Mouse (Mus musculus) liver, embryonic 12.5 days (tissue): Measurements from ENCODE around the gene Raver2. TPM values are rescaled to one million over a fixed set of nuclear protein-coding genes. Genes with fewer than 3 reads are reported as not detected.

Experiments used
- ATAC-seq: fragments of 200-750 bp; cut with Nextera tagmentation; 2 replicates; pipeline ENCODE4 v1.8.0; 2017; ENCODE audit warnings: moderate number of reproducible peaks, mild to moderate bottlenecking, moderate library complexity
- H3K27ac ChIP-seq: fragments of 300-500 bp; sonication (generic); 2 replicates; pipeline ENCODE4 v1.5.1; 2016; ENCODE audit warnings: mild to moderate bottlenecking
- H3K27me3 ChIP-seq: fragments of 300-500 bp; sonication (generic); replicated peaks from 2 replicates; pipeline ENCODE4 v1.6.1; 2016; ENCODE audit warnings: mild to moderate bottlenecking, moderate library complexity
- H3K36me3 ChIP-seq: fragments of 300-500 bp; sonication (generic); 2 replicates; pipeline ENCODE4 v1.6.1; 2016; ENCODE audit warnings: mild to moderate bottlenecking, moderate library complexity
- H3K4me1 ChIP-seq: fragments of 300-500 bp; sonication (generic); 2 replicates; pipeline ENCODE4 v1.6.1; 2016
- H3K4me2 ChIP-seq: fragments of 300-500 bp; sonication (generic); 2 replicates; pipeline ENCODE4 v1.6.1; 2016; ENCODE audit warnings: mild to moderate bottlenecking, moderate library complexity
- H3K4me3 ChIP-seq: fragments of 300-500 bp; sonication (generic); 2 replicates; pipeline ENCODE4 v1.5.1; 2016; ENCODE audit warnings: mild to moderate bottlenecking, moderate library complexity
- H3K9ac ChIP-seq: fragments of 300-500 bp; sonication (generic); 2 replicates; pipeline ENCODE4 v1.6.1; 2016; ENCODE audit warnings: mild to moderate bottlenecking, moderate library complexity
- H3K9me3 ChIP-seq: fragments of 300-500 bp; sonication (generic); replicated peaks from 2 replicates; pipeline ENCODE4 v1.6.1; 2016; ENCODE audit warnings: mild to moderate bottlenecking, moderate library complexity
- WGBS: fragments of 180-500 bp; shearing (Covaris S2); methylation state at CpG from one replicate; pipeline ENCODE4 v1.1.7; 2016; ENCODE audit not compliant: insufficient replicate concordance; 5-methylcytosine and 5-hydroxymethylcytosine counted together
- polyA plus RNA-seq: library from polyadenylated mRNA; unstranded; fragments of >200 nt; fragmentation: Nextera tagmentation; extraction: Ambion mirVana; gene quantifications from 2 replicates; pipeline ENCODE4 v1.2.1, GENCODE M21; 2016

Raver2 gene
- polyA plus RNA-seq, 1 experiment from 2014 or later: 0.95 TPM

DNA sequence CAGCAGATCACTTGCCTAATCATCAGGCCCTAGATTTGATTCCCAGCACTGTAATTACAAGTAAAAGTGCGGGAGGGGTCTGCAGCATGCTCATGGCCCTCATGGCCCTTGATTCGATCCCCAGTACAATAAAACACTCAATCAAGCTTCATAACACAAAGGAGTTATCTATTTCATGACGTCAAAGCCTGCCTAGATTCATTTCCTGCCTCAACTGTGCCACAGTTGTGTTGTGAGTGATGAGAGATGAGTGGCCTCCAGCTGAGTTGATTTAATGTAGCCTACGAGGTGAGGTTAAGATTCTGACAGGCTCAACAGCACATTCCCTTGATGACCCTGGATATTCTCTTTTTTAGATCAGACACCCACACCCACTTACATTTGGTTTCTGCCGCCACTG is 110.3 kb downstream of the Raver2 start:
- H3K4me3 ChIP-seq: no peak overlapping the region
- H3K36me3 ChIP-seq: peaks cover 75% of the 10 kb centered on the region
- H3K4me2 ChIP-seq: no peak overlapping the region
- H3K27ac ChIP-seq: no peak overlapping the region
- H3K27me3 ChIP-seq: no peaks in the 10 kb centered on the region
- no peak overlapping the region for H3K9ac ChIP-seq
- peaks cover 46% of the 10 kb centered on the region for H3K4me1 ChIP-seq
- 74% methylated on average over 5 of the region's 5 CpGs for WGBS
- ATAC-seq: no peak
- H3K9me3 ChIP-seq: no peaks in the 10 kb centered on the region

DNA sequence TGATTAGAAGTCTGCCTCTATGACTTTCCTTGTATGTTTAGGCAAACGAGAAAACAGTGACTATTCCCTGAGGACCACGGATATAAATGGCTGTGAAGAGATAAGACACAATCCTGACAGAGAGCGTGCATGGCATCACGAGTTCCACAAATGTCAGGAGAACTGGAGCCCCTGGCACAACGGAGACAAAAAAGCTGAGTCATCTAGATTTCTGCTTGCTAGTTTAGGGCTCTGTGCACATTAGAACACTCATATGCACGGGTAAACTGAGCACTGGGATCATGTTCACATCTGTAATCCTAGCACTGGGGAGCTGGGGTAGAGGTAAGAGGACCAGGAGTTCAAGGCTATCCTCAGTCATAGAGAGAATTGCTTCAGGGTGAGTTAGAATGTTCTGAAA is 111.1 kb downstream of the Raver2 start:
- H3K9ac ChIP-seq: no peak overlapping the region

DNA sequence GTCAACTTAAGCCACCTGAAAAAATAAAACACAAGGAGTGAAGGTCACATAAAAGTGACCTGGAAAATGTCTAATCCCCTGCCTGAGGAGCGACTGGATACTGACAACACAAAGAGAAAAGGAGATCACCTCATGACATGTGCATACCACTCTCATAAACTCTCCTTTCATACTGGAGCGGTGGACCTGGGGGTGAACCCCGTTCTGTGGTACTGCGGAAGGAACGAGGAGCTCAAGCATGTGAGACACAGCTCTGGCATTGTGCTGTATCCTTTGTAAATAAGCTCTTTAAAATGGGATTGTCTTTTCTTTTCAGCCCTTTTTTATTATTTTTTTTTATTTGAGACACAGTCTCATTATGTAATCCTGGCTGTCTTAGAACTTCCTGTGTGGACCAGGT is 111.9 kb downstream of the Raver2 start:
- peaks cover 39% of the 10 kb centered on the region for H3K4me1 ChIP-seq
- no peak overlapping the region for H3K4me3 ChIP-seq
- H3K27me3 ChIP-seq: no peaks in the 10 kb centered on the region
- peaks cover 71% of the 10 kb centered on the region for H3K36me3 ChIP-seq
- H3K9me3 ChIP-seq: no peaks in the 10 kb centered on the region
- WGBS: 87% methylated on average over 5 of the region's 5 CpGs
- H3K4me2 ChIP-seq: no peak overlapping the region
- ATAC-seq: no peak
- H3K27ac ChIP-seq: no peak overlapping the region
- H3K9ac ChIP-seq: no peak overlapping the region

More for the DNA sequence above, 111.1 kb downstream of the Raver2 start:
- ATAC-seq: no peak
- no peak overlapping the region for H3K4me3 ChIP-seq
- H3K4me1 ChIP-seq: peaks cover 39% of the 10 kb centered on the region
- no peak overlapping the region for H3K27ac ChIP-seq
- H3K9me3 ChIP-seq: no peaks in the 10 kb centered on the region
- no peak overlapping the region for H3K4me2 ChIP-seq
- H3K27me3 ChIP-seq: no peaks in the 10 kb centered on the region
- WGBS: 49% methylated on average over 6 of the region's 6 CpGs
- H3K36me3 ChIP-seq: peaks cover 75% of the 10 kb centered on the region

DNA sequence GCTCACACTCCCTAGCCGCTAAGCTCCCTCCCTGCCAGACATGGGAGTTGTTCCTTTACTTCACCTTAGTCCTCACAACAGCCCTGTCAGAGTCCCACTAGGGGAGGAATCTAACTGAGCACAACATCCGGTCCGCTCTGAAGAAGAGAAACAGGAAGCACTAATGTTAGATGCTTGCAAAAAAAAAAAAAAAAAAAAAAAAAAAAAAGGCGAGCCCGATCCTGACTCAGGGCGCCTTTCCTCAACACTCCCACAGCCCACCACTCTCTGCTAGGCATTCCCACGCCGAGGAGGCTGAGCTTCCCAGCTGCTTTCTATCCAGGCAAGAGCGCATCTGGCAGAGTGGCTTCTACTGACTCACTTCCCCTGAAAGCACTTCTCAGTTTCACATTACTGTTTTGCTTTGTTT is 113.8 kb downstream of the Raver2 start:
- peaks cover 76% of the 10 kb centered on the region for H3K36me3 ChIP-seq
- H3K4me3 ChIP-seq: no peak overlapping the region
- H3K9ac ChIP-seq: no peak overlapping the region
- H3K9me3 ChIP-seq: no peaks in the 10 kb centered on the region
- no peak overlapping the region for H3K4me2 ChIP-seq
- peak; percentile 29; the same call in 1 of the 2 replicates for ATAC-seq
- H3K4me1 ChIP-seq: peaks cover 37% of the 10 kb centered on the region
- 38% methylated on average over 9 of the region's 9 CpGs for WGBS
- no peaks in the 10 kb centered on the region for H3K27me3 ChIP-seq
- no peak overlapping the region for H3K27ac ChIP-seq

DNA sequence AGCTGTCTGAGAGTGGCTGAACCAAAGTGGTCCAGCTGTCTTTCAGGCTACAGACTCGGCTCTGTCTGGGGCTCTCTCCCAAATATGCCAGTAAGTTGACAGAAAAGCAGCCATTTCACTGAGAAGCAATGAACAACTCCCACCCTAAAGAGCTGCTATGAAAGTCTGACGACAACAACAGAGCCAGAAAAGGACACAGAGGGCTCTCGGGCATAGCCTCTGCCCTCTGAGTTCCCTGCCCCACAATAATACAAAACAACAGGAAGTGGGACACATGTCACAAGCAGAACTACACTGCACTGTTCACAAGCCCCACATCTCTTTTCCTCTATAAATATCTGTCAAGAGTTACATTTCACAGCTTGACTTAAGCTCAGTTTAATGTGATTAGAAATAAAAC is 116.4 kb downstream of the Raver2 start:
- WGBS: 50% methylated on average over 3 of the region's 3 CpGs
- Histone ChIP-seq H3K9ac (no peak overlapping the region), H3K4me3 (no peak overlapping the region), H3K27ac (0 out of 2 replicates have a peak overlapping the region, but pooled peaks have one; percentile 17), H3K27me3 (no peaks in the 10 kb centered on the region), H3K36me3 (peaks cover 84% of the 10 kb centered on the region), H3K4me1 (peaks cover 35% of the 10 kb centered on the region), H3K9me3 (no peaks in the 10 kb centered on the region), H3K4me2 (no peak overlapping the region)
- ATAC-seq: no peak

DNA sequence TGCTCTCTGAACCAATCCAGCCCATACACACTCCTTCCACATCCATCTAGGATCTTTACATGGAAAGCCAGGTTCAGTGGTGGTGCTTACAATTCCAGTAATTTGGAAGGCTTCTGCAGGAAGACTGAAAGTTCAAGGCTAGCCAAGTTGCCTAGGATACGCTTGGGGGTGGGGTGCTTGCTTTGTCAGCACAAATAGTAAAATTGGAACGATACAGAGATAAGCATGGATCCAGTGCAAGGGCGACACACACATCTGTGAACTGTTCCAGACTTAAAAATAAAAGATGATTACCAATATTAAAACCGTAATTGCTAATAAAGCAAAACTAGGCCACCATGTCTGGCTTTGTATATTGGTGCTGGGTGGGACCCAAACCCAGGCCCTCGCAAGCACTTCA is 117.8 kb downstream of the Raver2 start:
- Histone ChIP-seq H3K9ac (no peak overlapping the region), H3K27me3 (no peaks in the 10 kb centered on the region), H3K4me2 (no peak overlapping the region), H3K36me3 (peaks cover 86% of the 10 kb centered on the region), H3K27ac (no peak overlapping the region), H3K4me1 (peaks cover 32% of the 10 kb centered on the region), H3K4me3 (no peak overlapping the region), H3K9me3 (no peaks in the 10 kb centered on the region)
- ATAC-seq: no peak
- WGBS: 80% methylated on average over 5 of the region's 5 CpGs

DNA sequence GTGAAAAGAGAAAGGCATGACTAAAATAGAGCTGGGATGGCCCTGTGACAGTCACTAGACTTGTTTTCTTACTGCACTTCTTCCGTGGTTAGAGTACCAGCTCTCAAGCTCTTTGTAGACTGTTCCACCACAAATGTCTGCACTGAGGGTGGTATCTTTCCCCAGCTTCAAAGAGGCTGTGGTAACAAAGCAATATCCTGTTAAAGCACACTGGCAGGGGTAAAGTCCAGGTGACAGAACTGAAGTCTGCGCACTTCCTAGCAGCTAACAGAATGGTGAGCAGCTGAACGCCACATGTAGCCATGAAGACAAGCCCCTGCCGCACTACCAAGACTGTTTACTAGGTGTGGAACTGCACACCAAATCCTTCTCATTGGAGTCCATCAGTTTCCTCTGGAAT is 118.6 kb downstream of the Raver2 start:
- Histone ChIP-seq H3K27ac (peak overlapping the region; percentile 33; the same call in 1 of the 2 replicates), H3K36me3 (peaks cover 78% of the 10 kb centered on the region), H3K9me3 (no peaks in the 10 kb centered on the region), H3K4me2 (no peak overlapping the region), H3K9ac (no peak overlapping the region), H3K4me1 (peaks cover 40% of the 10 kb centered on the region), H3K4me3 (no peak overlapping the region), H3K27me3 (no peaks in the 10 kb centered on the region)
- WGBS: 71% methylated on average over 4 of the region's 4 CpGs
- no peak for ATAC-seq

DNA sequence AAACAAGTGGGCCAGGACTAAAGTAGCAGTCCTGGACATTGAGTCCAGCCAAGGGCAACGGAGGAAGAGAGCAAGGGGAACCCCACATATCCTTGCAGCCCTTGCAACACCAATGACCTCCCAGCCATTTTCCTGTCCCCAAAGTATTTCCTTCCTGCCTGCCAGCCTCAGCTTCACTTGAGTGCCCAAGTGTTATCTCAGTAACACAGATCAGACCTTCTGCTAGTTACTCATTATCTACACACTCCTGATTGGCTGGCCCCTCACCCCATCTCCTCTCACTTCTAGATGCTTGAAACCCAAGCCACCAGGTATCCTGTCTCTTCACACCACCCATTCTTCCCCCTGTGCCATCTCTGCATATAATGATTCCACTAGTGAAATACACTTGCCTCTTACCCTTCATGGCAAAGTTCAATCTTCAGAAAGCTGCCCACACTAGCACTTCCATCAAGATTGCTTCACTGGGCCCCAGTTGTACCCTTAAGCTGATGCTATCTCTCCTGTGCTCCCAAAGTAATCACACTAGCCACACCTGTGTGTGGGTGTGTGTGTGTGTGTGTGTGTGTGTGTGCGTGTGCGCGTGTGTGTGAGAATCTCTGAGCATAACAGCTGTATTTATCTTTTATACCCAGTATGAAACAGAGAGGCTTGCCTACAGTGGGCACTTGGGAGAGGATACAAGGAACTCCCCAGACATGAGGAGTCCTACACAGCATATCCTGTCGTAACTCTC is 123.6 kb downstream of the Raver2 start:
- Histone ChIP-seq H3K4me2 (peak overlapping the region; percentile 53), H3K27ac (peak overlapping the region; percentile 73), H3K36me3 (peaks cover 46% of the 10 kb centered on the region), H3K4me3 (no peak overlapping the region), H3K4me1 (peaks cover 61% of the 10 kb centered on the region), H3K9ac (no peak overlapping the region), H3K9me3 (no peaks in the 10 kb centered on the region), H3K27me3 (no peaks in the 10 kb centered on the region)
- peak; percentile 92 for ATAC-seq
- 30% methylated on average over 5 of the region's 5 CpGs for WGBS

DNA sequence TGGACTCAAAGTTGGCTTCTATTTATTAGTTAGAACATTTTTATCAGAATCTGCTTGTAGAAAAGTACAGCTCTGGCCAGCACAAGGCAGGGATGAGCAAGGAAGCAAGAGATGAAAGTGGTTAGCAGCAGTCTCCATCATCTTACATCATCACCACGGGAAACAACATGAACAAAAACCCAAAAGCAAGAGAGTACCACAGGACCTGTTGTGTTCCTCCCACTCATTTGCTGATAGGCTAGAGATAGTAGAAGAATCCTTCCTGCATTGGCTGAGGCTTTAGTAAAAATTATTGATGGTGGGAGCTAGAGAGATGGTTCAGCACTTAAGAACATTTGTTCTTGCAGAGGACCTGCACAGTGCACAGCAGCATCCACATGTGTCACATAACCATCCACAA is 125.4 kb downstream of the Raver2 start:
- no peaks in the 10 kb centered on the region for H3K27me3 ChIP-seq
- peaks cover 30% of the 10 kb centered on the region for H3K36me3 ChIP-seq
- H3K4me2 ChIP-seq: no peak overlapping the region
- H3K4me1 ChIP-seq: peaks cover 73% of the 10 kb centered on the region
- H3K9me3 ChIP-seq: no peaks in the 10 kb centered on the region
- no peak for ATAC-seq
- no peak overlapping the region for H3K4me3 ChIP-seq
- H3K27ac ChIP-seq: no peak overlapping the region
- 32% methylated on average over 1 of the region's 1 CpGs for WGBS
- H3K9ac ChIP-seq: no peak overlapping the region

DNA sequence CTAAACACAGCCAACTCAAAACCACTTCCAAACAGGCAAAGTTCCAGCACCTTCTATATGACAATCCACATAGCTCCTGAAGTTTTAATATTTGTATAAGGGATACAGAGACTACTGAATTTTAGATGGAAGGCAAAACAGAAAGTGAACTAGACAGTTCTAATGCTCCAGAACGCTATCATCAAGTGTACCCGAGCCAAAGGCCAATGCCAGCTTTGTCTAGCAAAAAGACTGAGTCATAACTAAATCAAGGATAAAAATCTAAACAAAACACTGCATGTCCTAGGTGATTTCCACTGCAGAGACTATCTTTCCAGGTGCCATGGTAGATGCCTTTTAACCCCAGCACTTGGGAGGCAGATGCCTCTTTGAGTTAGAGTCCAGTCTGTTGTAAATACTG is 127.6 kb downstream of the Raver2 start:
- H3K27ac ChIP-seq: no peak overlapping the region
- no peaks in the 10 kb centered on the region for H3K27me3 ChIP-seq
- peaks cover 9% of the 10 kb centered on the region; the same call in 1 of the 2 replicates for H3K36me3 ChIP-seq
- ATAC-seq: no peak
- no peak overlapping the region for H3K4me2 ChIP-seq
- H3K9me3 ChIP-seq: no peaks in the 10 kb centered on the region
- no peak overlapping the region for H3K9ac ChIP-seq
- H3K4me1 ChIP-seq: peaks cover 78% of the 10 kb centered on the region
- no peak overlapping the region for H3K4me3 ChIP-seq
- 74% methylated on average over 2 of the region's 2 CpGs for WGBS

DNA sequence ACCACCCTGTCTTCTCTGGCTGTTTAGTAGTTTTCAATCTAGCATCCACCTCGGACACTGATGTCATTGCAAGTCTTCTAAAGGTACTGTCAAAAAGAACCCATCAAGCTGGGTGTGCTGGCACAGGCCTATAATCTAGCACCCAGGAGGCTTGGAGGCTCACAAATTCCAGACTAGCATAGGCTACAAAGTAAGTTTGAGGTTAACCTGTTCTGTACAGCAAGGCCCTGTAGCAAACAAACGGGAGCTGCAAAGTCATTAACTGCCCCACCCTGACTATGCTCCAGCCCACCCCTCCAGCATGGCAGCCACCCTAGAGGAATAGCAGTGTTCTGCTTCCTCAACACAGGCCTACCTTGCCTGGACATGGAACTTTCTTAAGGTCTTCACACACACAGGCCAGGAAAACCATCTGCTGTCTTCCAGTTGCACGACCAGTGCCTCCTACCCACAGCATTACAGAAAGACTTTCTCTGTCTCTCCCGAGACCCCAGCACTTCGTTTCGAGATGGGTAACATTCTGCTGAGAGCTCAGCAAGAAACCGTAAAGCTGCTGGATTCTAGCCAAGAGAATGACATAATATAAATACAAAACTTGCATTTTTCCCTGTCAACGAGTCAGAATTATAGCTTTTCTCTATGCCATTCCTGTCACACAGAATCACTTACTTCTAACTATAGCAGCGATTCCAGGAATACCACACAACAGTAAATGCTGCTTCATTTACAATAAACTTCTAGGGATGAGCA is 128.8 kb downstream of the Raver2 start:
- WGBS: 73% methylated on average over 9 of the region's 9 CpGs

DNA sequence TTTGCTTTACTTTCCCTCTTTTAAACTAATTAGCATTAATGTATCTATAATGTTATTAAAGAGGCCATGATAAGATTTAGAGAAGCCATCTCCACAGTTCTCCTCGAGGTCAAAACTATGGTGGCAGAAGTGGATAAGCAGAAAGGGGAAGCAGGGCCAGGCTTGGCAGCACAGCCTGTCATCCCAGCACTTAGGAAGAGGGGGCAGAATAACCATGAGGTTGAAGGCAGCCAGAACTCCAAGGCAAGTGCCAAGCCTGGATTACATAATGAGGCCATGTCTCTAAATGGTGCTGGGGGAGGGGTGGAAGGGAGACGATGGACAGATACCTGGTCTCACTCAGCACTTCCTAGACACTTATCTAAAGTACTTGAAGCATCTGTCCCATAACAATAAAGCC is 129.6 kb downstream of the Raver2 start:
- 0 out of 2 replicates have a peak overlapping the region, but pooled peaks have one; percentile 17 for H3K27ac ChIP-seq
- no peak overlapping the region for H3K4me2 ChIP-seq
- H3K4me3 ChIP-seq: no peak overlapping the region
- peaks cover 74% of the 10 kb centered on the region for H3K4me1 ChIP-seq
- no peaks in the 10 kb centered on the region for H3K27me3 ChIP-seq
- 13% methylated on average over 2 of the region's 2 CpGs for WGBS
- no peak for ATAC-seq
- 0 out of 2 replicates have a peak, but pooled peaks cover 2% of the 10 kb centered on the region for H3K36me3 ChIP-seq
- no peaks in the 10 kb centered on the region for H3K9me3 ChIP-seq
- no peak overlapping the region for H3K9ac ChIP-seq

More for the DNA sequence above, 128.8 kb downstream of the Raver2 start:
- no peak overlapping the region for H3K4me2 ChIP-seq
- 0 out of 2 replicates have a peak, but pooled peaks cover 7% of the 10 kb centered on the region for H3K36me3 ChIP-seq
- no peak overlapping the region for H3K9ac ChIP-seq
- H3K9me3 ChIP-seq: no peaks in the 10 kb centered on the region
- no peak for ATAC-seq
- H3K27me3 ChIP-seq: no peaks in the 10 kb centered on the region
- no peak overlapping the region for H3K4me3 ChIP-seq
- H3K27ac ChIP-seq: no peak overlapping the region
- peaks cover 74% of the 10 kb centered on the region for H3K4me1 ChIP-seq
